Mouse (Mus musculus): ENCODE measurements around the gene Srrm2.
A peak's percentile ranks its signal among the peaks of the same experiment; 100 is the strongest.

- TF ChIP-seq CTCF (conservative IDR thresholded peaks at IDR 0.05; ENCODE audit: low read length) = peak; percentile 64
- TF ChIP-seq POU5F1 (IDR thresholded peaks at IDR 0.05; ENCODE audit: borderline replicate concordance, low read length) = no peak
- TF ChIP-seq NANOG (IDR thresholded peaks at IDR 0.05; ENCODE audit: borderline replicate concordance, low read length) = no peak
Measured at GRCm38 (mm10) chr17:23843141-23843811, 52.9 kb downstream of the Srrm2 start.
